Mouse (Mus musculus) ES-E14 (cell line): ENCODE measurements around the gene Phyh. TPM values are rescaled to one million over a fixed set of nuclear protein-coding genes. Genes with fewer than 3 reads are reported as not detected.

Source experiments
- DNase-seq: peaks from one replicate; pipeline ENCODE4 v3.0.0-alpha.2; 2013; ENCODE audit warnings: low read depth, low spot score
- H3K27ac ChIP-seq: 2 replicates; pipeline ENCODE4 v1.5.1; 2012; ENCODE audit warnings: low read depth, mild to moderate bottlenecking, low read length, moderate library complexity, mixed read lengths; ENCODE audit not compliant: poor library complexity, insufficient read depth, severe bottlenecking
- H3K36me3 ChIP-seq: 2 replicates; pipeline ENCODE4 v1.6.1; 2012; ENCODE audit warnings: mild to moderate bottlenecking, low read length, moderate library complexity, mixed read lengths; ENCODE audit not compliant: control insufficient read depth, poor library complexity, insufficient read depth, severe bottlenecking
- H3K4me1 ChIP-seq, 2 experiments: fragments of 150-350 bp in 1 of 2; sonication (generic) in 1 of 2; 2 replicates each; pipeline ENCODE4 v1.6.1; 2012; ENCODE audit warnings: low read length in 2 of 2, mild to moderate bottlenecking in 1 of 2, mixed read lengths in 1 of 2; ENCODE audit not compliant: control insufficient read depth in 2 of 2, insufficient read depth in 2 of 2, poor library complexity in 1 of 2
- H3K4me3 ChIP-seq, 2 experiments: fragments of 150-350 bp in 1 of 2; sonication (generic) in 1 of 2; 2 replicates each; pipeline ENCODE4 v1.5.1; 2012; ENCODE audit warnings: low read length in 2 of 2, low read depth in 1 of 2, mild to moderate bottlenecking in 1 of 2, mixed read lengths in 1 of 2; ENCODE audit not compliant: insufficient read depth in 1 of 2, poor library complexity in 1 of 2, severe bottlenecking in 1 of 2
- H3K9ac ChIP-seq: 2 replicates; pipeline ENCODE4 v1.6.1; 2012; ENCODE audit warnings: low read depth, mild to moderate bottlenecking, low read length, mixed read lengths; ENCODE audit not compliant: poor library complexity, insufficient read depth, severe bottlenecking
- H3K9me3 ChIP-seq: fragments of 150-350 bp; sonication (generic); 2 replicates; pipeline ENCODE4 v1.6.1; 2012; ENCODE audit warnings: low read depth, mild to moderate bottlenecking, low read length; ENCODE audit not compliant: control insufficient read depth, insufficient read depth
- CHD2 ChIP-seq: IDR thresholded peaks from 2 replicates; pipeline ENCODE4 v1.6.1; 2014; ENCODE audit warnings: mild to moderate bottlenecking, low read depth, low read length, inconsistent platforms
- HCFC1 ChIP-seq: IDR thresholded peaks from 2 replicates; pipeline ENCODE4 v1.6.1; 2012; ENCODE audit warnings: low read length, inconsistent platforms, borderline replicate concordance; ENCODE audit not compliant: insufficient read depth
- MAFK ChIP-seq: IDR thresholded peaks from 2 replicates; pipeline ENCODE4 v1.6.1; 2014; ENCODE audit warnings: mild to moderate bottlenecking, low read depth, low read length, inconsistent platforms; ENCODE audit not compliant: insufficient read depth
- ZC3H11A ChIP-seq: IDR thresholded peaks from 2 replicates; pipeline ENCODE4 v1.6.1; 2012; ENCODE audit warnings: low read depth, mild to moderate bottlenecking, inconsistent platforms, low read length, borderline replicate concordance
- ZNF384 ChIP-seq: IDR thresholded peaks from 2 replicates; pipeline ENCODE4 v1.6.1; 2012; ENCODE audit warnings: low read depth, low read length, inconsistent platforms
- in situ Hi-C, 2 experiments: fragments of 600-800 bp; cut with MboI; formaldehyde crosslinking; loops; one replicate each; pipeline ENCODE4 v1.15.1; 2025; ENCODE audit warnings: low sequenced_read_pairs in 2 of 2, inconsistent platforms in 1 of 2; ENCODE audit not compliant: unreplicated experiment in 2 of 2
- total RNA-seq: library from RNA; depleted of rRNA; stranded (reverse); fragments of 300-350 nt; gene quantifications from 2 replicates; pipeline ENCODE4 v1.2.3, GENCODE M21; 2012; rRNA removed

The Phyh gene
- total RNA-seq, 1 experiment = 22.0 TPM

DNA sequence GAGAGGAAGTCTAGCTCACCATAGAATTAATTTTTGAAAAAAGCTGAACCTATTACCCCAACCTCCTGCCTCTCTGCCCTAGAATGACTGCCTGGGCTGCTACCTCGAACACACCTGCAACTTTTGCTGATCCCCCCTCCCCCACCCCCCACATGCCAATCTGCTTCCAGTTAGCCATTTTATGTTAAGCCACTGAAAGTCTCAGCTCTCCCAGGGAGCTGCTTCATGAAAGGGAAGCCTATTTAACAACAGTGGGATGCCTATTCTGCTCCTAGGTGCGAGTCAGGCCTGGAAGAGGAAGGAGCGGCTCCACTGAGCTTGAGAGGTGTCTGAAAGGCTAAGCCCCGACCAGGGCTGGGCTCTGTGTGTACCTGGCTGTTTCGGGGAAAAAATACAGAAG is 65.2 kb downstream of the Phyh start:
- H3K4me3 ChIP-seq = no peak overlapping the region
- no peak overlapping the region for H3K9ac ChIP-seq
- no peaks in the 10 kb centered on the region for H3K9me3 ChIP-seq
- no peak overlapping the region for H3K27ac ChIP-seq
- no peaks in the 10 kb centered on the region for H3K36me3 ChIP-seq
- H3K4me1 ChIP-seq = peaks cover 2 to 21% of the 10 kb centered on the region in 2 experiments; a peak in 2 of 4 replicates
- TF ChIP-seq HCFC1 = no peak
- TF ChIP-seq ZC3H11A = no peak
- TF ChIP-seq ZNF384 = no peak
- no peak for TF ChIP-seq CHD2
- TF ChIP-seq MAFK = no peak
- in situ Hi-C loops = no loop called here
- no peak for DNase-seq

DNA sequence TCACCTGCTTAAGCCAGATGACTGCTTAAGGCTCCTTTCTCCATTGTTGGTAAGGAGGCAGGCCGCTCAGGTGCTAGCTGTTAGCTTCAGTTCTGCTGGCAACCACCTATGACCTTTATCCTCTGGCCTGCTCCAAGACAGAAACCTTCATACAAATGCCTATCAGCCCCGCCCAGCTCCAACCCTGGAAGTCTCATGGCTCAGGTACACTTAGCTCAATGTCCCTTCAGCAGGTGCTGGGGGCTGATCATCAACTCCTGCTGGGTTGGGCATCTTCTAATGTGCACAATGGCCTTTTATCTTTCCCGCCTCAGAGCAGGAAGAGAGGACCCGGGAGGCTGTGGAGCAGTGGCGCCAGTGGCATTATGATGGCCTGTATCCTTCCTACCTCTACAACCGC is 66.2 kb downstream of the Phyh start:
- in situ Hi-C loops = no loop called here
- H3K36me3 ChIP-seq = no peaks in the 10 kb centered on the region; the same call in 1 of the 2 replicates
- TF ChIP-seq CHD2 (no peak), MAFK (no peak), HCFC1 (no peak), ZNF384 (no peak), ZC3H11A (no peak)
- H3K9ac ChIP-seq = no peak overlapping the region
- no peak overlapping the region for H3K4me3 ChIP-seq
- H3K27ac ChIP-seq = no peak overlapping the region
- peaks cover 2 to 21% of the 10 kb centered on the region in 2 experiments; a peak in 2 of 4 replicates for H3K4me1 ChIP-seq
- DNase-seq = no peak
- H3K9me3 ChIP-seq = no peaks in the 10 kb centered on the region

DNA sequence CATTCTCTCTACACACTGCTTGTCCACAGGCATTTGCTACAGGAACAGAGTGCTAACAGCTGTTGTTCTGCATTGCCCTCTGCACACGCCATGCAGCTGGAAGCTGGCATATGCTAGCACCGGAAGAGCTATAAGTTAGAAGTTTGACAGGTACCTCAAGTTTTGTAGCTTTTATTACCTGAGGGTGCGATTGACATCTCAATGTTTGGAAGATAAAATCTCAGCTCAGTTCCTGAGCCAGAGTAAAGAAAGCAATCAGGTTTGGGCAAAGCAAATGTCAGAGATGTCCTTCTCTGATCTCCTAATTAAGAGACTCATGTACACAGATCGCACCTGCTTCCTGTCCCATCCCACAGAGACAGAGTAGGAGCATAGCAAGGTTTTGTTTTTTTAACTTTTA is 68.0 kb downstream of the Phyh start:
- H3K27ac ChIP-seq = no peak overlapping the region
- in situ Hi-C loops = no loop called here

GRCm38 (mm10) chr2:4987388-4988180 is 68.8 kb downstream of the Phyh start:
- in situ Hi-C loops = no loop called here
- no peak for TF ChIP-seq ZC3H11A
- no peak for TF ChIP-seq CHD2
- no peak for TF ChIP-seq MAFK
- no peak for TF ChIP-seq HCFC1
- no peak for TF ChIP-seq ZNF384
- DNase-seq = no peak
- no peak overlapping the region for H3K27ac ChIP-seq
- no peak overlapping the region for H3K9ac ChIP-seq
- H3K36me3 ChIP-seq = peaks cover 22% of the 10 kb centered on the region
- H3K4me1 ChIP-seq = peaks cover 2 to 21% of the 10 kb centered on the region in 2 experiments; a peak in 2 of 4 replicates
- H3K9me3 ChIP-seq = no peaks in the 10 kb centered on the region
- H3K4me3 ChIP-seq = no peak overlapping the region

More for the DNA sequence above, 68.0 kb downstream of the Phyh start:
- peaks cover 2 to 21% of the 10 kb centered on the region in 2 experiments; a peak in 2 of 4 replicates for H3K4me1 ChIP-seq
- H3K36me3 ChIP-seq = peaks cover 16% of the 10 kb centered on the region
- no peaks in the 10 kb centered on the region for H3K9me3 ChIP-seq
- H3K9ac ChIP-seq = no peak overlapping the region
- DNase-seq = no peak
- no peak overlapping the region for H3K4me3 ChIP-seq
- TF ChIP-seq MAFK (no peak), CHD2 (no peak), HCFC1 (no peak), ZNF384 (no peak), ZC3H11A (no peak)

Other genes starting within 250 kb of the Phyh start
- gene Bend7, start 201.2 kb upstream of the Phyh start, total RNA-seq = 1.2 and 2.0 TPM in 2 replicates
- gene Sephs1, start 37.5 kb upstream of the Phyh start, total RNA-seq = 37.9 and 39.5 TPM in 2 replicates
- 2.5 and 2.7 TPM in 2 replicates for gene Ucma, start 57.1 kb downstream of the Phyh start, total RNA-seq
- gene Mcm10, start 93.8 kb downstream of the Phyh start, total RNA-seq = 127 and 141 TPM in 2 replicates
- 4.6 and 4.9 TPM in 2 replicates for gene Optn, start 145.0 kb downstream of the Phyh start, total RNA-seq
- gene Ccdc3, start 218.8 kb downstream of the Phyh start, total RNA-seq = 9.2 and 13.5 TPM in 2 replicates